Mouse (Mus musculus): ENCODE measurements around the gene Chrna9.
A peak's percentile ranks its signal among the peaks of the same experiment; 100 is the strongest.

Chrna9 gene

GRCm38 (mm10) chr5:65919904-65920303 is 14.8 kb upstream of the Chrna9 start:
- no peak for DNase-seq

DNA sequence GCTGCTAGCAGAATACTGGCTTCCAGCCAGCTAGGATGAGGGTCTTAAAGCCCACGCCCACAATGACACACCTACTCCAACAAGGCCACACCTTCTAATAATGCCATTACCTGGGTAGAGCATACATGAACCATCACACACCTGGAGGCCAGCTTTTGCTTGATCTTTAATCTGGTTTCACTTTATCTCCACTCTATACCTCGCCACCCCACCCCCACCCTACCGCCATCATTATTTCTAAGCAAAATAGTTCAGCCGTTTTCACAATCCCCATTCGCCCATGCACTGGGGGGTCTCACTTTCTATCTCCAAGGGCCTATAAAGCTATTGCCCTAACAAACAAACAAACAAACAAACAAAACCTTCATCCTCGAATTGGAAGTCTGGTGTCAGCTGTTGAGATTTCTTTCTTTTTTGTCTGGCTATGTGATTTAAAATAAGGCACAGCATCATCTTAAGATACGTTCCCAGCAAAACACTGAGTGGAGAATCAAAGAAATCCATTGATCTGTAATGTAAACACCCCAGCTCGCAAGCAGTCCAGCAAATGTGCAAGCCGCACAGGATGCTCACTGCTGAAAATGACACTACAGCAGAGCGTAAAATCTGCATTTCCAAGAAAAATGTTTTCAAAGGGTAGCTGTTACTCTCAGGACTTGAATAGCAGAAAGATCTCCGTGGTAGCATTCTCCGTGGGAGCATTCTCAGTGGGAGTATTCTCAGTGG is 13.9 kb upstream of the Chrna9 start:
- no peak for DNase-seq

DNA sequence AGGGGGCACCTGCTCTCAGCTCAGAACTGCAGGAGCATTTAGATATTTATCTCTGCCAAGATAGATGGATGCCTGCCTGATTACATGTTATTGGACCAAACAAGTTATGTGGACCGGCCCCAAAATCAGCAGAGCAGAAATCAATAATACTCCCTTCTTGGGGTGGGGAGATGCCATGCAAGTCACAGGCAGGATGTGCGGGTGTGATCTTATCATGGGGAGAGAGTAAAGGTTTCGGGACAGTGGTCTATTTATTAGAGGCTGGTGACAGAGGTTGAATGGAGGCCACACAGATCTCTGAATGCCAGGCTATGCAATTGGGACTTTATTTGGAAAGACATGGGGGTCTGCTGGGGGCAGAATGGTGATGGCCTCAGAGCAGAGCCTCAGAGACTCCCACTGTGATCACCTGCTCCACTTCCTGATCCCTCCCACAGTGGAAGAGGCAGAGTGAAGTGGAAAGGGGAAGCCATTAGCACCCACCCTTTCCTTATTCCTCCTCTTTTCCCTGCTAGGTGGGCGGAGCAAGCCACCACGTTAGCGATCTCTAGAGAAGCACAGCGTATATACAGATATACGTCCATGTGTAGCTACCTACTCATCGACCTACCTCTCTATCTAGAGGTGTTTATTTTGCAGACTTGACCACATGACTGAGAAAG is 13.1 kb upstream of the Chrna9 start:
- DNase-seq, result no peak

DNA sequence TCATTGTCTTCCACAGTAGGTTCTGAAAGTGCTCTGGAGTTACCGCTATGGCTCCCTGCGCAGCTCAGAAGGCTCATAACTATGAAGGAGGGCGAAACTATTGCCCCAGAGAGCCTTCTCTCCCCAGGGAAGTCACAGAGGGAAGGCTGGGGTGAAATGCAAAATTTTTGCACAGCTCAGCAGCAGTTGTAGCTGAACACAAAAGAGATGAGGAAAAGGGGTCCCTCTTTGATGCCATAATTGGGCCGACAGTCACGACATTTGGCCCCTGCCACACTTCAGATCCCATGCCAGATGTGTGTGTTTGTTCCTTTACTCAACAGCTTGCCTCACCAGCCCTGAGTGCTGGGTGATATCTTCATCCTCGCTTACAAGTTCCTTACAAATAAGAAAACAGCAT is 8.1 kb upstream of the Chrna9 start:
- DNase-seq, result no peak

DNA sequence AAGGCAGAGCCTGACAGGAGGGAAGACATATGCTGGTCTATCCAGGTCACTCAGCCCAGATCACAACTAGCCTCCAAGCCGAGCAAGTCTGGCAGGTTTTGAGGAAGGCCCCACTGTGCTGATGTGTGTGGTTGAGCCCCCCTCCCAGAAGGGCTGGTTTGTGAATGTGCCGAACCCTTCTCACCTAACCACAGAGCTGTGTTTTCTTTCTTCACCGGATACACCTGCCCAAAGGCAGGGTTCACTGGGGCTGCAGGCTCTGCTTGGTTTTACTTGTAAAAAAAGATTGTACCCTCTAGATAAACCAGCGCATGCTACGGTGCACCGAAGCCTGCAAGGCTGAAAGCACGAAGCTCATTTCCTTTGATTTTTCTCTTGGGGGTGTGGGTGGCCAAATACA is 5.6 kb upstream of the Chrna9 start:
- DNase-seq, result no peak

DNA sequence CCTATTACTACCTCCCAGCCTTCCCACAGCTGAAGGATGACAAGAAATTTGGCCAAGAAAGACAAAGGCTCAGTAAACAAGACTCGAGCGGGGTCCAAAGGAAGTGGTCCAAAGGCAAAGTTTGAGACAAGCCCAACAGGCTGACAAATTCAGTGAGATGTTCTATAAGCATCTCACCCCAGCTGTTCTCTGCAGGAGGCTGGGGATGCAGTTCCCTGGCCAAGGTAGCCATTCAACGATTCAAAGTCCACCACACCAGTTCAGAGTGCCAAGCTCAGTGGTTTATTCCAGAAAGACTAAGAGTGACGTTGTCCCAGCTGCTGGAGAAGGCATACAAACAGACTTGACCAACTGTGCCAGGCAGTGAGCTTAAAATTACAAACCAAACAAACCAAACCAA is 4.5 kb upstream of the Chrna9 start:
- DNase-seq, result no peak

DNA sequence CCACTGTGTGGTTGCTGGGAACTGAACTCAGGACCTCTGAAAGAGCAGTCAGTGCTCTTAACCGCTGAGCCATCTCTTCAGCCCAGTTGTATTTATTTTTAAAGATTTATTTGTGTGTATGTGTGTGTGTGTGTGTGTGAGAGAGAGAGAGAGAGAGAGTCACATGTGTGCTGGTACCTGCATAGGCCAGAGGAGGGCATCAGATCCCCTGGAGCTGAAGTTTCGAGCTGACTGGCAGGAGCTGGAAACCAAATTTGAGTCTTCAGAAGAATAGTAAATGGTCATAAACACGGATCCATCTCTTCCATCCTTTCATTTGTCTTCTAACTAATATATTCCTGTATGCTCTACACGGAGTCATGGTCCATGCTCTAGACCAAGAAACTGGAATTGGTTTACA is 1.5 kb upstream of the Chrna9 start:
- no peak for DNase-seq

- DNase-seq, result no peak
Measured at GRCm38 (mm10) chr5:65933764-65934163, 957 bp upstream of the Chrna9 start.

- DNase-seq, result no peak
Measured at GRCm38 (mm10) chr5:65937011-65937726, 2.4 kb downstream of the Chrna9 start.

DNA sequence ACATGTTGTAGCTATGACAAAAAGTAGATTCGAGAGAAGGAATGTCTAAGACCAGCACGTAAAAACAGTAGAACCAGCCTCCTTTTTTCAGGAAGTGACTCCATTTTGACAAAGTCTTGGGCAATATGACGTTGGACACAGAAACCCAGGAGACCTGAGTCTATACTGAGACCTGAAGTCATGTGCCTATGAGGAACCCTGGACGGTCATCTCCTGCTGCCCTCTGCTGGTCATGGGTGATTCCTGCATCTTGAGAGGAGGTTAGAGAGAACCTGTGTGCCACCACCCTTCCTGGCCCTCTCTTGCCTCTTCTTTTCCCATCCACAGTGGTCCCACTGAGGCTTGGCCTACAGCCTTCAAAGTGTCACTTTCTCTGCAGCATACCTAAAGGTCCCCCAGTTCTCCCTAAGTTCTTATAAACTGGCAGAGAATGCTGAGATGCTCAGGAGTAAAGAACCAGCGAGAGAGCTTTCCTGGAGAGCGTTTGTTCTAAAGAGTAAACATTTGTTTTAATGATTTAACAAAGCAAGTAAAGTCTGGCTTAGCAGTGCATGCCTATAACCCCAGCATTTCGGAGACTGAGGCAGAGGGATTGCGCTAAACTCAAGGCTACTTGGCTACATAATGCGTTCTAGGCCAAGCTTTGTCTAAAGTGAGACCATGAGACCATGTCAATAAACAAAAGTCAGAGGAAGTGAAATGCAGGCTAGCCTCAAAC is 3.4 kb downstream of the Chrna9 start:
- DNase-seq, result peak; percentile 91

GRCm38 (mm10) chr5:65941145-65941544 is 6.4 kb downstream of the Chrna9 start:
- DNase-seq, result no peak

- DNase-seq, result no peak
Measured at GRCm38 (mm10) chr5:65949822-65950221, 15.1 kb downstream of the Chrna9 start.

- DNase-seq, result no peak
Measured at GRCm38 (mm10) chr5:65950236-65950635, 15.5 kb downstream of the Chrna9 start.

DNA sequence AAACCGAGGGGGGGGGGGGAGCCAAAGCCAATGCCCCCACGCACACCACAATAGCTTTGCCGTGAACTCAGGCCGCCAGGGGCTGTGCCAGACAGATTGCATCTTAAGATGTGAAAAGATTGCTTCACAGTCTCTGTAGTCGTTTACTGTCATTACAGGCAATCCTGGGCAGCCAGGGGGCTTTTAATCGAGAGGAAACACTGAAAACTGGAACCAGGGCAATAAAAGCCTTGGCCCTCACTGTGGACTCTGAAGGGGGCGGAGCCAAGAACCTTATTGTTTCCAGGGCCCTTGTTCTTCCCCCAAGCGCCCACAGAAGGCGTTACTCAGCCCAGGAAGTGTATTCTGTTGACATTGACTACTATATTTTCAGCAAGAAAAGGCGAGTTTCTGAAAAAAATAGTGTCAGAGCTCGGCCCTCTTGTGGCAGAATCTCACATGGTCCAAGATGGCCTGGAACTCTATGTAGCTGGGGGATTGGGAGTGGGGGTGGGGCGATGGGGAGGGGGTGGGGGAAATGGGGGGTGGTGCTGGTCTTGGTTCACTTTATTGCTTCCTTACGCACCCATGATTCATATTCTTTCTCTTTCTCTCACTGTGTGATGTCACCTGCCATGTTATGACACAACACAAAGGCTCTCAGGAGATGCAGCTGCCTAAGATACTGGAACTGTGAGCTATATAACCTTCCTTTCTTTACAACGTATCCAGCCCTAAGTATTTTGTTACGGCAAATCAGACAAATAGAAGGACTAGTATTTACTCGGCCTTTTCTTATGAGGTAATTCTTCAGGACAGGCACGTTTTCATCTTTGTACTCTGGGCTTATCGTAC is 16.2 kb downstream of the Chrna9 start:
- peak; percentile 50 for DNase-seq

DNA sequence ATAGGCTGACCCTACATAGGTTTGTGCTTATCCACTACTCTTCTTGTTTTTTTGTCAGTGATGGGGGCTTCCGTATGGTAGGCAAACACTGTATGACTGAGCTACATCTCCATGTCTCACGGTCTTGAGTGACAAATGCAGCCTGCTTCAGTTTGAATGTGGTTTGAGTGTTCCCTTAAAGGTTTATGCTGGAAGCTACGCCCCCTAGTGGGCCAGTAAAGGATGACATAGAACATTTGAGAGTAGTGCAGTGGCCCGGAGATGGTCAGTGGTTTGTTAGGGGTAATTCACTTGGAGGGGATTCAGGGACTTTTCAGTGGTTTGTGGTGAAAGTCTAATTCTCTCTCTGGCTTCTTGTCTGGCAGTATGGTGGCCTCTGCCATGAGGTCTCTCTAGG is 16.8 kb downstream of the Chrna9 start:
- no peak for DNase-seq

DNA sequence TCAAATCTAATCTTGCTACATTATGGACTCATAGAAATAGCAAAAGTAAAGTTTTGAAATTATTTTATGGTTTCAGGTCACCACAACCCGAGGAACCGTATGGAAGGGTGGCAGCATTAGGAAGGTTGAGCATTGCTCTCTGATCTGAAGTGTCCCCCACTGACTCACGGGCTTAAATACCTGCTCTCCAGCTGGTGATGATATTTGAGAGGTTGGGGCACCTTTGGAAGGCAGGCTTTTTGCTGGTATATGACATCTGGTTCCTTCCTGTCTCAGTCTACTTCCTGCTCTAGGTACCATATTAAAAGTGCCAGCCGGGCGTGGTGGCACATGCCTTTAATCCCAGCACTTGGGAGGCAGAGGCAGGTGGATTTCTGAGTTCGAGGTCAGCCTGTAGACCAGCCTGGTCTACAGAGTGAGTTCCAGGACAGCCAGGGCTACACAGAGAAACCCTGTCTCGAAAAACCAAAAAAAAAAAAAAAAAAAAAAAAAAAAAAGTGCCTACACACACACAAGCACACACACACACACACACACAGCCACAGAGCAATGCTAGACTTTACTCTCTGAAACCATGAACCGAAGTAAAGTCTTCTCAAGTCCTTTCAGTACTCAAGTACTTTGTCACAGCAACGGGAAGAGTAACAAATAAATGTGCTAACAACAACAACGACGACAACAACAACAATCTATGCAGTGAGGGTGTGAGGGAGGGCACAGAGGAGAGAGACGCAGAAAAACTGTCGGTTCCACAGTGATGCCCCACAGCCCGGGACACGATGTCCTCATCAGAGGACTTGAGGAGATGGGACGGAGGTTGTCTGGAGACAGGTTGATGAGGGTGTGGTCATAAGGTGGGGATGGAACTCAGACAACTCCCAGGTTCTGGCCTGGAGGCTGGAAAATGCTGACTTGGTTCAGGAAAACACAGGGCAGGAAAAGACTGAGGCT is 19.7 kb downstream of the Chrna9 start:
- DNase-seq, result no peak

DNA sequence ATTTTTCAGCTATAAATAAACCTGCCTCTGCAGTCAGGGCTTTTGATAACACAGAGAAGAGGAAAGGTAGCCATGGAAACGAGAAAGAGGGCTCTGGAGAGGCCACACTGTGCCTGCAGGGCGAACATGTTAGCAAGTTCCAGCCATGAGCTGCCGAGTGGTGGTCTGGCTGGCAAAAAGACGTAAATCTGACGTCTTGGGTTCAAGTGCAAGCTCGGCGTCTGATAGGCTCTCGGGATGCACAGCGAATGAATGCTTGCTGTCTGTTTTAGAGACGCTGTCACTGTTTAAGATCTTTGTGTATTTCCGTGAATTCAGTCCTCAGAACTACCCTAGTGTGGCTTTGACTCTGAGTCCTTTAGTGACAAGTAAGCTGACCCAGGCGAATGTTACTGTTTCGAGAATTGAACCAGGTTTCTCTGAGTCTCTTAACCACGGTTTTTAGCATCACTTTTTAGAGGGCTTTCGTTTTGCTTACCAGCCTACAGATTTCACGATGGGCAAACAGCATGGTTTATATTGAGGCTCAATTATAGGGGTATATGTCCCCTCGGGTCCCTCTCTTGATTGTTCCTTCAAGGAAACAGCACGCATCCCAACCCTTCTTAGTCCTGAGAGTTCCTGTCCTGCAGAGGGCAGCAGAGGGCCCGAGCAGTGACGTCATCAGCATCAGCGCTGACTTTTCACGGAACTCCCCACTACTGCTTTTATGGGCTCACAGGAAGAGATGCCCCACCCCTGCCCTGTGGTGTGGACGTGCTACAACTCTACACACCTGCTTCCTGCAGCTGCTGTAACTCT is 20.8 kb downstream of the Chrna9 start:
- peak; percentile 90 for DNase-seq

DNA sequence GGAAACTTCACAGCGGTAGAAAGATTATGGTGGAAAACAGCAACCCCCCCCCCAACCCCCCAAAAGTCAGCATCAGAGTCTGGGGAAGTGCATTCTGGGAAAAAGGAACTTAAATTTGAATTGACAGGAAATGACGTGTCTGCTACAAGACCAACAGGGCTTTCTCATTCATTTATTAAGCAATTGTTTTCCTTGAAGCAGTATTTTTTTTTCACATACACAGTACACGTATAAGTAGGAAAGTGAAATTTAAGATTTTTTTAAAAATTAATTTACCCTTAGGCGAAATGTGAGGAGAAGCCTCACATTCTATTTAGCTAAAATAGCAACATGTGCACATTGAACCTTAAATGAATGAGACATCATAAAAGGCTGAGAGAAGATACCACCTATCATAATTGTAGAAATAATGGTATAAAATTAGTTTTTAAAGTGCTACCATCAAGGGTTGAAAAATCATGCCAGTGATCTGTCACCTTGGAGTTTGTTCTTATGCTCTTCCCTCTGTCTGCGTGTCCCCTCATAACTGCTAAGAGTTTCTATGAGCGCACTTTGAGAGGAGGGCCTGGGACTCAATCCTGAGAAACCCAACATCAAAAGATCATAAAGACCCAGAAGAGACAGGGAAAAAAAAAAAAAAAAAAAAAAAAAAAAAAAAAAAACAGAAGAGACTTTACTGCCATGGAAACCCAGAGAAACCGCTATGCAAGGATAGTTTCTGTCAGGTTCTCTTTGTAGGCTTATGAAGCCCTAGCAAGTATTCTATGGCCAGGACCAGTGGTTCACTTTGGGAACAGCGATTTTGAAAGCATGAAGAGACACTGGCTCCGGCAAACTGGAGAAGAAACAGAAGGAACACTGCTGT is 21.7 kb downstream of the Chrna9 start:
- no peak for DNase-seq

DNA sequence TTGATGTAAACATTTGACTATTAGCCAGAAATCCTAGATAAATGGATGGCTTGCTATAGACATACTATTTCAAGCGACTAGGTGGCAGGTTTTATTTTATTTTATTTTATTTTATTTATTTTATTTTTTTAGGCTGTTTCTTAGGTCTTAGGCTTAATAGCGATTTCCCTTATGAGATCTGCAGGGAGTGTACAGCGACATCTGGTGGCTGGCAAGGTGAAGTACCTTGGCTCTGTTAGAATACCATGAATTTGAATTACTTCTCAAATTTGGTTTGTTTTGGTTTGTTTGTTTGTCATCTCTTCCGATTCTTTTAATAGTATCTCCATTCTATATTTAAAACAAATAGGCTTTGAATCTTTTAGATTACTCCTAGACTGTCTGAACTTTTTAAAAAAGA is 23.9 kb downstream of the Chrna9 start:
- peak; percentile 47 for DNase-seq

Data from lung, postnatal 10 days (tissue).